Mouse (Mus musculus): ENCODE measurements around the gene Lat.
"Not testable (repeated sequence)": the region's sequence is repeated elsewhere in the genome, so short reads cannot be mapped to it uniquely, and the experiment has no call there.

The Lat gene

GRCm38 (mm10) chr7:126369393-126369792 is at the start of gene Lat:
TSS of gene Lat (minus strand) at chr7:126369570.
- peak; percentile 96 for DNase-seq

- DNase-seq = no peak
Measured at GRCm38 (mm10) chr7:126418496-126418895, 49.1 kb upstream of the Lat start.

GRCm38 (mm10) chr7:126417606-126418005 is 48.2 kb upstream of the Lat start:
- no peak for DNase-seq

GRCm38 (mm10) chr7:126417045-126417444 is 47.7 kb upstream of the Lat start:
- DNase-seq = no peak

- DNase-seq = peak; percentile 55
Measured at GRCm38 (mm10) chr7:126416615-126417014, 47.2 kb upstream of the Lat start.

- DNase-seq = no peak
Measured at GRCm38 (mm10) chr7:126414725-126415124, 45.4 kb upstream of the Lat start, which contains the start of gene Cd19. TSS of gene Cd19 (minus strand) at chr7:126414889.

- DNase-seq = no peak
Measured at GRCm38 (mm10) chr7:126411061-126411460, 41.7 kb upstream of the Lat start.

GRCm38 (mm10) chr7:126408686-126409085 is 39.3 kb upstream of the Lat start:
- no peak for DNase-seq

- DNase-seq = not testable (repeated sequence)
Measured at GRCm38 (mm10) chr7:126402518-126402917, 33.1 kb upstream of the Lat start.

- peak; percentile 92 for DNase-seq
Measured at GRCm38 (mm10) chr7:126399548-126399947, 30.2 kb upstream of the Lat start.

GRCm38 (mm10) chr7:126397822-126398221 is 28.5 kb upstream of the Lat start:
- DNase-seq = no peak

GRCm38 (mm10) chr7:126397221-126397620 is 27.9 kb upstream of the Lat start:
- DNase-seq = no peak

GRCm38 (mm10) chr7:126396298-126397119 is 27.1 kb upstream of the Lat start, which contains the start of gene Nfatc2ip:
TSS of gene Nfatc2ip (minus strand) at chr7:126396737.
- peak; percentile 95 for DNase-seq

- not testable (repeated sequence) for DNase-seq
Measured at GRCm38 (mm10) chr7:126392086-126392884, 22.9 kb upstream of the Lat start.

GRCm38 (mm10) chr7:126388185-126388584 is 18.8 kb upstream of the Lat start:
- no peak for DNase-seq

GRCm38 (mm10) chr7:126383565-126383964 is 14.2 kb upstream of the Lat start:
- DNase-seq = no peak

- DNase-seq = peak; percentile 95
Measured at GRCm38 (mm10) chr7:126377278-126378158, 8.1 kb upstream of the Lat start, which contains the start of gene Spns1. TSS of gene Spns1 (minus strand) at chr7:126377450.

GRCm38 (mm10) chr7:126376903-126377277 is 7.5 kb upstream of the Lat start:
- no peak for DNase-seq

- DNase-seq = no peak
Measured at GRCm38 (mm10) chr7:126375012-126375411, 5.6 kb upstream of the Lat start.

- no peak for DNase-seq
Measured at GRCm38 (mm10) chr7:126374526-126374925, 5.2 kb upstream of the Lat start.

- DNase-seq = no peak
Measured at GRCm38 (mm10) chr7:126373007-126373406, 3.6 kb upstream of the Lat start.

- DNase-seq = peak; percentile 64
Measured at GRCm38 (mm10) chr7:126368367-126368766, 1.0 kb downstream of the Lat start.

- peak; percentile 58 for DNase-seq
Measured at GRCm38 (mm10) chr7:126367636-126368035, 1.7 kb downstream of the Lat start.
